Mouse (Mus musculus): ENCODE data around the gene Lmo3. TPM values are rescaled to one million over a fixed set of nuclear protein-coding genes. Genes with fewer than 3 reads are reported as not detected.

The Lmo3 gene
- total and polyA plus RNA-seq, 3 experiments = not detected

GRCm38 (mm10) chr6:138424514-138425225 lies 157.1 kb downstream of the Lmo3 start:
- Histone ChIP-seq H3K27me3 (ENCODE audit: control insufficient read depth in 1 of 2, insufficient read depth in 2 of 2, low read length in 2 of 2) (no peaks in the 10 kb centered on the region), H3K4me3 (ENCODE audit: control insufficient read depth in 1 of 2, insufficient read depth in 1 of 2, low read depth in 2 of 2, low read length in 2 of 2) (no peak overlapping the region), H3K4me1 (ENCODE audit: control insufficient read depth in 1 of 2, insufficient read depth in 2 of 2, low read length in 2 of 2) (no peaks in the 10 kb centered on the region), H3K27ac (ENCODE audit: control insufficient read depth, low read depth, low read length) (no peak overlapping the region), H3K79me2 (ENCODE audit: control insufficient read depth, insufficient read depth, low read length, poor library complexity) (no peaks in the 10 kb centered on the region), H3K36me3 (ENCODE audit: control insufficient read depth in 1 of 2, insufficient read depth in 2 of 2, low read length in 2 of 2) (no peaks in the 10 kb centered on the region), H3K9ac (ENCODE audit: control insufficient read depth, low read depth, low read length, poor library complexity, severe bottlenecking) (no peak overlapping the region), H3K9me3 (replicated peaks; ENCODE audit: insufficient read depth, low read length) (no peaks in the 10 kb centered on the region)
- TF ChIP-seq POLR2AphosphoS2 (IDR thresholded peaks at IDR 0.05; ENCODE audit: low read length) = no peak
- no peak for DNase-seq (ENCODE audit: low read depth, low spot score)

DNA sequence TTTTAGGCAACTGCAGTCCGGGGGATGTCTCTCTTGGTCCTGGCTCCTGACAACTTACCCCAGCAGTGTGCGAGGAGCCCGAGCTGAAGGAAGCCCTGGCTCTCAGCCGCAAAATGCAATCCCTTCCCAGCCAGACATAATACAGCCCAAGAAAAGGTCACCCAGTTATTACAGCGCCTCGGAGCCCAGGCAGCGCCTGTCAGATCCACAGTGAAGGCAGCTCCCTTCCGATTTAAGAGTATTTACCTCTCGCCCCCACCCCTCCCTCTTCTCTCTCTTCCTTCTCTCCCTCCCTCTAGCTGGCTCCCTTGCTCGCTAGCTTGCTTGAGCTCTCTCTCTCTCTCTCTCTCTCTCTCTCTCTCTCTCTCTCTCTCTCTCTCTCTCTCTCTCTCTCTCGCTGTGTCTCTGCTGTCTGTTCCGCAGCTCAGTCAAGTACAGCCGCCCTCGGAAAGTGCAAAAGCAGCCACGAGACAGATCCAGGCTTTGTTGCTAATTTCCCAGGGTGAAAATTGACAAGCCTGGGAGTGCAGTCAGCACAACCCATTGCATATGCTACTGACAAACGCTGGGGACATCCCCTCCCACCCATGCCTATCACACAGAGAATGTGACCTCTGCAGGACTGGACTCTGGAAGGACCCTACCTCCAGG lies 159.0 kb downstream of the Lmo3 start:
- Histone ChIP-seq H3K4me3 (ENCODE audit: control insufficient read depth in 1 of 2, insufficient read depth in 1 of 2, low read depth in 2 of 2, low read length in 2 of 2) (no peak overlapping the region), H3K27me3 (ENCODE audit: control insufficient read depth in 1 of 2, insufficient read depth in 2 of 2, low read length in 2 of 2) (no peaks in the 10 kb centered on the region), H3K36me3 (ENCODE audit: control insufficient read depth in 1 of 2, insufficient read depth in 2 of 2, low read length in 2 of 2) (no peaks in the 10 kb centered on the region), H3K9ac (ENCODE audit: control insufficient read depth, low read depth, low read length, poor library complexity, severe bottlenecking) (no peak overlapping the region), H3K27ac (ENCODE audit: control insufficient read depth, low read depth, low read length) (no peak overlapping the region), H3K9me3 (replicated peaks; ENCODE audit: insufficient read depth, low read length) (no peaks in the 10 kb centered on the region), H3K79me2 (ENCODE audit: control insufficient read depth, insufficient read depth, low read length, poor library complexity) (no peaks in the 10 kb centered on the region), H3K4me1 (ENCODE audit: control insufficient read depth in 1 of 2, insufficient read depth in 2 of 2, low read length in 2 of 2) (no peaks in the 10 kb centered on the region)
- DNase-seq (ENCODE audit: low read depth, low spot score) = no peak
- TF ChIP-seq MEF2A (IDR thresholded peaks at IDR 0.05; ENCODE audit: extremely low read depth, insufficient replicate concordance, low read depth, low read length, poor library complexity, severe bottlenecking) (no peak), HCFC1 (IDR thresholded peaks at IDR 0.05; ENCODE audit: low read depth, low read length) (no peak), KAT2A (conservative IDR thresholded peaks at IDR 0.05; ENCODE audit: low read depth, low read length) (no peak), BHLHE40 (IDR thresholded peaks at IDR 0.05; ENCODE audit: borderline replicate concordance, low read depth, low read length) (no peak), TAL1 (IDR thresholded peaks at IDR 0.05; ENCODE audit: low read length) (no peak), MAX (IDR thresholded peaks at IDR 0.05; ENCODE audit: low read length) (no peak), GATA1 (IDR thresholded peaks at IDR 0.05; ENCODE audit: low read depth, low read length) (no peak), MXI1 (IDR thresholded peaks at IDR 0.05; ENCODE audit: low read depth, low read length) (no peak), RCOR1 (IDR thresholded peaks at IDR 0.05; ENCODE audit: low read depth, low read length) (no peak), ZKSCAN1 (IDR thresholded peaks at IDR 0.05; ENCODE audit: low read depth, low read length) (no peak), MYB (IDR thresholded peaks at IDR 0.05; ENCODE audit: low read depth, low read length) (no peak), ETS1 (IDR thresholded peaks at IDR 0.05; ENCODE audit: low read depth, low read length) (no peak), CTCF (IDR thresholded peaks at IDR 0.05 in 2 of 3, conservative IDR thresholded peaks at IDR 0.05 in 1 of 3; ENCODE audit: control insufficient read depth in 1 of 3, insufficient read depth in 1 of 3, low read depth in 2 of 3, low read length in 3 of 3, poor library complexity in 1 of 3, severe bottlenecking in 1 of 3) (no peak), UBTF (IDR thresholded peaks at IDR 0.05; ENCODE audit: borderline replicate concordance, insufficient read depth, low read depth, low read length) (no peak), EP300 (IDR thresholded peaks at IDR 0.05; ENCODE audit: low read depth in 1 of 2, low read length in 2 of 2) (no peak), CHD1 (IDR thresholded peaks at IDR 0.05; ENCODE audit: low read depth, low read length) (no peak), USF1 (IDR thresholded peaks at IDR 0.05; ENCODE audit: low read depth, low read length) (no peak)

All from MEL (cell line).